Mouse (Mus musculus): ENCODE measurements around the gene Zfp523. TPM values are rescaled to one million over a fixed set of nuclear protein-coding genes. Genes with fewer than 3 reads are reported as not detected.
A peak's percentile ranks its signal among the peaks of the same experiment; 100 is the strongest.

The Zfp523 gene
- polyA plus RNA-seq, 1 experiment from 2014 or later = 38.2 TPM

DNA sequence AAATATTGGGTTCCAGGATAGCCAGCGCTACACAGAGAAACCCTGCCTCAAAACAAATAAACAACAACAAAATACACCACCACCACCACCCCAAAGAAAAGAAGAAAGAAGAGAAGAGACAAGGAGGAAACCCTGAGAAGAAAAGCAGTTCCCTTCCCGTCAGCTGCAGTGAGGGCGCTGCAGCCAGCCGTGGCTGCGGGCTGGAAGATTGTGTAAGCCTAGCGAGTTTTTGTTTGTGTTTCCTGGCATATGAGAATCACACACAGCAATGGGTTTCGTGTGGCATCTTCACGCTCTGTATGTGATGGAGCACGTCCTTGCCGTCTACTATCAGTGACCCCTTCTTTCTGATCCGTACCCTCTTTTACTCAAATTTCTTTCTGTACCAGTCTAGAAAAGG lies 69.7 kb downstream of the Zfp523 start:
- Histone ChIP-seq H3K27ac (ENCODE audit: low read length) (peak overlapping the region; percentile 34; the same call in 1 of the 2 replicates), H3K4me3 (ENCODE audit: low read length) (no peak overlapping the region), H3K36me3 (ENCODE audit: insufficient read depth, low read length) (peaks cover under 1% of the 10 kb centered on the region; the same call in 1 of the 2 replicates), H3K27me3 (ENCODE audit: insufficient read depth, low read length) (no peaks in the 10 kb centered on the region), H3K9ac (replicated peaks; ENCODE audit: low read length) (no peak overlapping the region), H3K4me2 (replicated peaks; ENCODE audit: low read depth, low read length) (no peak overlapping the region), H3K4me1 (ENCODE audit: insufficient read depth, low read length) (peaks cover 19% of the 10 kb centered on the region), H3K9me3 (ENCODE audit: low read length) (no peaks in the 10 kb centered on the region)
- no peak for ATAC-seq (ENCODE audit: low FRiP score, low TSS enrichment)
- WGBS = 51% methylated on average over 11 of the region's 11 CpGs

DNA sequence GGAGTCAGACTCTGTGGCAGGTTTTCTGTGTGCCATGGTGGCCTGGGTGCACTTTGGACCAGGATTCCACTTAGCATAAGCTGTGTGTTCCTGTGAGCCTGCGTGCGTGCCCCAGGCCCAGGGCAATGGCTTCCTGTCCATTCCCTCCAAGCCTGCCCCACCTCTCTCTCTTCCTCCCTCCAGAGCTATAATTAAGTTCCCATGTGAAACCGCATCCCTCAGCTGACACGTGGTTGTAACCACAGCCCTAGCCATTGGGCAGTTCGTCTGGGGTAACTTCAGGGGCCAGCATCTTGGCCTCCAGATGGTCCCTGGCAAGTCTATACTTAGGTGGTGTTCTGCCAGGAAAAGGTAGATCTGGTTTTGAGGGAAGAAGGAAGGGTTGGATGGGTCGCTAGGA lies 70.7 kb downstream of the Zfp523 start:
- peak; percentile 50 for ATAC-seq (ENCODE audit: low FRiP score, low TSS enrichment)
- Histone ChIP-seq H3K4me3 (ENCODE audit: low read length) (no peak overlapping the region), H3K27ac (ENCODE audit: low read length) (0 out of 2 replicates have a peak overlapping the region, but pooled peaks have one; percentile 34), H3K9ac (replicated peaks; ENCODE audit: low read length) (peak overlapping the region; percentile 32; the same call in 1 of the 2 replicates), H3K9me3 (ENCODE audit: low read length) (no peaks in the 10 kb centered on the region), H3K4me2 (replicated peaks; ENCODE audit: low read depth, low read length) (0 out of 2 replicates have a peak overlapping the region, but pooled peaks have one; percentile 0), H3K36me3 (ENCODE audit: insufficient read depth, low read length) (no peaks in the 10 kb centered on the region; the same call in 1 of the 2 replicates), H3K4me1 (ENCODE audit: insufficient read depth, low read length) (peaks cover 27% of the 10 kb centered on the region), H3K27me3 (ENCODE audit: insufficient read depth, low read length) (no peaks in the 10 kb centered on the region)
- WGBS = 21% methylated on average over 6 of the region's 6 CpGs

DNA sequence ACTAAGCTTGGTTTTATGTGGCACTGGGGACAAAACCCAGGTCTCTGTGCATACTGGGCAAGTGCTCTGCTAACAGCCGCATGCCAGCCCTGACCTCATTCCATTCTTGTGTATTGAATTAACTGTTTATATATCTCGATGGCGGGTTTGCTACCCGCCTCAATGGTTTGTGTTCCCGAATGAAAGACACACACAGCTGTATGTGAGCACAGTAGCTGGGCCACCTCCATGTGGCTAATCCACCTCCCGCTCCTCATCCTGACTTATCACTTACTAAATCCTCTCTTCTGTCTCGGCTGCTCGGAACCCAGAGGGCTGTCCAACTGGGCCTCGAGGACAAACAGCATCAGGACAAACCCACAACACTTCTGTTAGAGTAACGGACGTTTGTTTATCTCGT lies 72.1 kb downstream of the Zfp523 start:
- H3K4me1 ChIP-seq (ENCODE audit: insufficient read depth, low read length) = peaks cover 30% of the 10 kb centered on the region
- H3K36me3 ChIP-seq (ENCODE audit: insufficient read depth, low read length) = no peaks in the 10 kb centered on the region
- no peaks in the 10 kb centered on the region for H3K9me3 ChIP-seq (ENCODE audit: low read length)
- H3K9ac ChIP-seq (replicated peaks; ENCODE audit: low read length) = no peak overlapping the region
- H3K4me3 ChIP-seq (ENCODE audit: low read length) = no peak overlapping the region
- no peak overlapping the region for H3K27ac ChIP-seq (ENCODE audit: low read length)
- no peaks in the 10 kb centered on the region for H3K27me3 ChIP-seq (ENCODE audit: insufficient read depth, low read length)
- no peak for ATAC-seq (ENCODE audit: low FRiP score, low TSS enrichment)
- WGBS = 78% methylated on average over 12 of the region's 12 CpGs
- no peak overlapping the region for H3K4me2 ChIP-seq (replicated peaks; ENCODE audit: low read depth, low read length)

DNA sequence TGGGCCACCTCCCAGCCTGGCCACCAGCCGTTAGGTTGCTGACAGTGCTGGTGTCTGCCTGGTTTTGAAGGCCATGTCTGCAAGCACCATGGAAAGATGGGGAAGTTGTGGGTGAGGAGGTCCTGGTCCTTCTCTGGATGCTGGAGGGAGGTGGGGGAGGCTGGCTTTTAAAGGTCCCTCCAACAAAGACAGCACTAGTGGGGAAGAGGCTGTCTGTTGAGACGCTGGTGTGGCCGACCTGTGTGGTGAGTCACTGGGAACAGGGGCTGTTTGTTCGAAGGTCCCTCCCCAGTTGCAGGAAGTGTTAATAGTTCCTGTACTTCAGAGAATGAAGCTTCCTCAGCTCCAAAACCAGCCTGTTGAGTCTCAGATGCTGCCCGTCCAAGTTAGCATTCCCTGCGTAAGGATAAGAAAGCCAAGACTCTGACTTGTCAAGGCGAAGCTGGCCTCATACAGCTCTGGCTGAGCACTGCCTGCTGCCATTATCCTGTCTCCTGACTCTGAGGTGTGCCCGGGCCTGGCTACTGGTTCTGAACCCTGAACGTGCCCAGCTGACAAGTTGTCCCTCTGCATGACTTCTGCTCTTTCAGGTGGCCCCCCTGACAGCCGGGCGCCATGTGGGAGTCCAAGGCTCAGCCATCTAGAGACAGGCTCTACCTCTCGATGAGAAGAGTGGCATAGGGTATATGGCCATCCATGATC lies 74.8 kb downstream of the Zfp523 start:
- Histone ChIP-seq H3K4me3 (ENCODE audit: low read length) (no peak overlapping the region), H3K27ac (ENCODE audit: low read length) (peak overlapping the region; percentile 31), H3K4me1 (ENCODE audit: insufficient read depth, low read length) (peaks cover 47% of the 10 kb centered on the region), H3K9ac (replicated peaks; ENCODE audit: low read length) (no peak overlapping the region; the same call in 1 of the 2 replicates), H3K27me3 (ENCODE audit: insufficient read depth, low read length) (no peaks in the 10 kb centered on the region), H3K36me3 (ENCODE audit: insufficient read depth, low read length) (no peaks in the 10 kb centered on the region), H3K4me2 (replicated peaks; ENCODE audit: low read depth, low read length) (no peak overlapping the region), H3K9me3 (ENCODE audit: low read length) (no peaks in the 10 kb centered on the region)
- no peak for ATAC-seq (ENCODE audit: low FRiP score, low TSS enrichment)
- 80% methylated on average over 12 of the region's 12 CpGs for WGBS

DNA sequence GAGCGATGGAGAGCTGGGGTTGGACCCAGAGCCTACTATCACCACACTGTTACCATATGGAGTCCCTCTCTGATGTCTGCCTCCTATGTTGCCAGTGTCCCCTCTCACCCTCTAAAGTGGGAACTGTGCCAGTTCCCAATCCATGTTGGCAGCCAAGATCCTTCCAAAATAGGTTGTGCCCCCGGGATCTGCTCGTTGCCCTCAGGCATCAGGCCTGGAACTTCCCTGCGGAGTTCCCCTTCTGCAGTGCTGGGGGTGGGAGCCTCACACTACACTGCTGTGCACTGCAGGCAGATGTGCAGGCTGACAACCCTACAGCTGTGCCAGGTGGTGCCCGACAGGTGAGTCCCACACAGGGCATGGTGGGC lies 75.3 kb downstream of the Zfp523 start:
- no peaks in the 10 kb centered on the region for H3K9me3 ChIP-seq (ENCODE audit: low read length)
- no peak for ATAC-seq (ENCODE audit: low FRiP score, low TSS enrichment)
- H3K9ac ChIP-seq (replicated peaks; ENCODE audit: low read length) = no peak overlapping the region; the same call in 1 of the 2 replicates
- no peak overlapping the region for H3K4me2 ChIP-seq (replicated peaks; ENCODE audit: low read depth, low read length)
- no peaks in the 10 kb centered on the region for H3K27me3 ChIP-seq (ENCODE audit: insufficient read depth, low read length)
- H3K4me3 ChIP-seq (ENCODE audit: low read length) = no peak overlapping the region
- H3K36me3 ChIP-seq (ENCODE audit: insufficient read depth, low read length) = no peaks in the 10 kb centered on the region
- 74% methylated on average over 5 of the region's 5 CpGs for WGBS
- peaks cover 47% of the 10 kb centered on the region for H3K4me1 ChIP-seq (ENCODE audit: insufficient read depth, low read length)
- 0 out of 2 replicates have a peak overlapping the region, but pooled peaks have one; percentile 31 for H3K27ac ChIP-seq (ENCODE audit: low read length)

DNA sequence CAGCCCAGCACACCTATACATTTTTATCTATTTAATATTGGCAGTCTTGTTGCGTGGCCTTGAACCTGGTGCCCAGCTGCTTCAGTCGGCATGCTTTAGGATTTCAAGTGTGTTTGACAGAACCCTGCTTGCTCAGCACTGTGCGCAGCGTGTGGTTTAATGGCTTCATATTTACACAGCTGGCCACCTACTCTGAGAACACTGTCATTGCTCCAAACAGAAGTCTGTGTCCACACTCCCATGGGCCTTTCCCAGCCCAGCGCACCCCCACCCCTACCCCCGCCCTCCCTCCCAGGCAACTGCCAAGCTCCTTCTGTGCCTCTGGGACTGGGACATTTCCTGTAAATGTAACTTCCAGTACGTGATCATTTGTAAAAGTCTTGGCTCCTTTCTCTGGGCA lies 76.3 kb downstream of the Zfp523 start:
- H3K27ac ChIP-seq (ENCODE audit: low read length) = no peak overlapping the region

DNA sequence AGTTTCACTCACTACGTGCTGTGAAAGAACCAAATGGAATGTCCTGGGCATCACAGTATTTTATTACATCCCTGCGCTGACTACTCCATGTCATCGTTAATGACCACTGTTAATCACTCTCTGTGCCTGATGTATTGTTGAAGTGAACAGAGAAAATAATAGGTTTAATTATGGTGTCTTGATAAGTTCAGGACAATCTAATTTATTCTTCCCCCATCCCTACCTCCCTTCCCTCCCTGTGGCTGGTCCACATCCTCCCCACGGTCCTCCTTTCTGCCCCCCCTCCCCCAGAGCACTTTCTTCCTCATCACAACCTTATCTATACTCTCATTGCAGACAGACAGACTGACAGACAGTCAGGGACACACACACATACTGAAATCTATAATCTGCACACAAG lies 77.9 kb downstream of the Zfp523 start:
- H3K4me1 ChIP-seq (ENCODE audit: insufficient read depth, low read length) = peaks cover 45% of the 10 kb centered on the region
- H3K9me3 ChIP-seq (ENCODE audit: low read length) = 0 out of 2 replicates have a peak, but pooled peaks cover 3% of the 10 kb centered on the region
- H3K27ac ChIP-seq (ENCODE audit: low read length) = peak overlapping the region; percentile 27; the same call in 1 of the 2 replicates
- 25% methylated on average over 4 of the region's 4 CpGs for WGBS
- no peak overlapping the region for H3K9ac ChIP-seq (replicated peaks; ENCODE audit: low read length)
- H3K27me3 ChIP-seq (ENCODE audit: insufficient read depth, low read length) = no peaks in the 10 kb centered on the region
- ATAC-seq (ENCODE audit: low FRiP score, low TSS enrichment) = no peak
- H3K4me2 ChIP-seq (replicated peaks; ENCODE audit: low read depth, low read length) = no peak overlapping the region
- H3K4me3 ChIP-seq (ENCODE audit: low read length) = no peak overlapping the region
- no peaks in the 10 kb centered on the region for H3K36me3 ChIP-seq (ENCODE audit: insufficient read depth, low read length)

More for the DNA sequence above, 76.3 kb downstream of the Zfp523 start:
- no peaks in the 10 kb centered on the region for H3K9me3 ChIP-seq (ENCODE audit: low read length)
- H3K27me3 ChIP-seq (ENCODE audit: insufficient read depth, low read length) = no peaks in the 10 kb centered on the region
- H3K9ac ChIP-seq (replicated peaks; ENCODE audit: low read length) = no peak overlapping the region
- H3K4me3 ChIP-seq (ENCODE audit: low read length) = no peak overlapping the region
- no peaks in the 10 kb centered on the region for H3K36me3 ChIP-seq (ENCODE audit: insufficient read depth, low read length)
- H3K4me1 ChIP-seq (ENCODE audit: insufficient read depth, low read length) = peaks cover 45% of the 10 kb centered on the region
- no peak overlapping the region for H3K4me2 ChIP-seq (replicated peaks; ENCODE audit: low read depth, low read length)
- 46% methylated on average over 7 of the region's 7 CpGs for WGBS
- ATAC-seq (ENCODE audit: low FRiP score, low TSS enrichment) = peak; percentile 43; the same call in 1 of the 2 replicates

Other genes with a start within 250 kb of the Zfp523 start
- gene Tcp11, start 96.5 kb upstream of the Zfp523 start, polyA plus RNA-seq (2015; fragmentation: Nextera tagmentation; extraction: Ambion mirVana) = 6.4 and 7.6 TPM in 2 replicates
- 18.6 and 19.9 TPM in 2 replicates for gene Scube3, start 35.0 kb upstream of the Zfp523 start, polyA plus RNA-seq (2015; fragmentation: Nextera tagmentation; extraction: Ambion mirVana)
- gene Def6, start 30.6 kb downstream of the Zfp523 start, polyA plus RNA-seq (2015; fragmentation: Nextera tagmentation; extraction: Ambion mirVana) = 7.2 and 7.4 TPM in 2 replicates
- gene Ppard, start 55.6 kb downstream of the Zfp523 start, polyA plus RNA-seq (2015; fragmentation: Nextera tagmentation; extraction: Ambion mirVana) = 2.1 and 2.2 TPM in 2 replicates
- 32.3 and 34.0 TPM in 2 replicates for gene Fance, start 136.4 kb downstream of the Zfp523 start, polyA plus RNA-seq (2015; fragmentation: Nextera tagmentation; extraction: Ambion mirVana)
- gene Rpl10a, start 151.3 kb downstream of the Zfp523 start, polyA plus RNA-seq (2015; fragmentation: Nextera tagmentation; extraction: Ambion mirVana) = 543 and 653 TPM in 2 replicates
- gene Tead3, start 173.7 kb downstream of the Zfp523 start, polyA plus RNA-seq (2015; fragmentation: Nextera tagmentation; extraction: Ambion mirVana) = 10.7 and 11.5 TPM in 2 replicates
- gene Tulp1, start 188.1 kb downstream of the Zfp523 start, polyA plus RNA-seq (2015; fragmentation: Nextera tagmentation; extraction: Ambion mirVana) = 6.4 and 8.7 TPM in 2 replicates